Mouse (Mus musculus): ENCODE measurements around the gene Ntrk2.
"Not testable (repeated sequence)": the region's sequence is repeated elsewhere in the genome, so short reads cannot be mapped to it uniquely, and the experiment has no call there.

Ntrk2 gene

GRCm38 (mm10) chr13:59059118-59059517 is 252.7 kb downstream of the Ntrk2 start:
- no peak for DNase-seq

GRCm38 (mm10) chr13:59065677-59066076 is 259.3 kb downstream of the Ntrk2 start:
- DNase-seq = no peak

GRCm38 (mm10) chr13:59073635-59074256 is 267.4 kb downstream of the Ntrk2 start:
- peak; percentile 89 for DNase-seq

GRCm38 (mm10) chr13:59076489-59076888 is 270.1 kb downstream of the Ntrk2 start:
- no peak for DNase-seq

GRCm38 (mm10) chr13:59079761-59080461 is 273.5 kb downstream of the Ntrk2 start:
- DNase-seq = peak; percentile 62

GRCm38 (mm10) chr13:59080468-59080867 is 274.1 kb downstream of the Ntrk2 start:
- no peak for DNase-seq

GRCm38 (mm10) chr13:59089016-59089415 is 282.6 kb downstream of the Ntrk2 start:
- no peak for DNase-seq

GRCm38 (mm10) chr13:59091138-59091971 is 285.0 kb downstream of the Ntrk2 start:
- peak; percentile 69 for DNase-seq

GRCm38 (mm10) chr13:59092045-59092857 is 285.9 kb downstream of the Ntrk2 start:
- DNase-seq = peak; percentile 20

GRCm38 (mm10) chr13:59092858-59093154 is 286.4 kb downstream of the Ntrk2 start:
- peak; percentile 89 for DNase-seq

GRCm38 (mm10) chr13:59094722-59095121 is 288.4 kb downstream of the Ntrk2 start:
- DNase-seq = no peak

GRCm38 (mm10) chr13:59095811-59096391 is 289.5 kb downstream of the Ntrk2 start:
- DNase-seq = peak; percentile 26

GRCm38 (mm10) chr13:59100086-59100485 is 293.7 kb downstream of the Ntrk2 start:
- DNase-seq = no peak

- not testable (repeated sequence) for DNase-seq
These were observed 301.4 kb downstream of the Ntrk2 start for GRCm38 (mm10) chr13:59107791-59108190.

- DNase-seq = no peak
These were observed 303.7 kb downstream of the Ntrk2 start for GRCm38 (mm10) chr13:59110107-59110506.

- DNase-seq = no peak
These were observed 308.3 kb downstream of the Ntrk2 start for GRCm38 (mm10) chr13:59114684-59115083.

GRCm38 (mm10) chr13:59115551-59115950 is 309.2 kb downstream of the Ntrk2 start:
- DNase-seq = no peak

- no peak for DNase-seq
These were observed 310.9 kb downstream of the Ntrk2 start for GRCm38 (mm10) chr13:59117233-59117632.

- peak; percentile 14 for DNase-seq
These were observed 313.4 kb downstream of the Ntrk2 start for GRCm38 (mm10) chr13:59119596-59120394.

- no peak for DNase-seq
These were observed 336.9 kb downstream of the Ntrk2 start for GRCm38 (mm10) chr13:59143141-59143744.

GRCm38 (mm10) chr13:59144321-59144856 is 338.0 kb downstream of the Ntrk2 start:
- peak; percentile 55 for DNase-seq
